8 mouse cellular contexts compared by ENCODE assay signal in the genomic region with DNA sequence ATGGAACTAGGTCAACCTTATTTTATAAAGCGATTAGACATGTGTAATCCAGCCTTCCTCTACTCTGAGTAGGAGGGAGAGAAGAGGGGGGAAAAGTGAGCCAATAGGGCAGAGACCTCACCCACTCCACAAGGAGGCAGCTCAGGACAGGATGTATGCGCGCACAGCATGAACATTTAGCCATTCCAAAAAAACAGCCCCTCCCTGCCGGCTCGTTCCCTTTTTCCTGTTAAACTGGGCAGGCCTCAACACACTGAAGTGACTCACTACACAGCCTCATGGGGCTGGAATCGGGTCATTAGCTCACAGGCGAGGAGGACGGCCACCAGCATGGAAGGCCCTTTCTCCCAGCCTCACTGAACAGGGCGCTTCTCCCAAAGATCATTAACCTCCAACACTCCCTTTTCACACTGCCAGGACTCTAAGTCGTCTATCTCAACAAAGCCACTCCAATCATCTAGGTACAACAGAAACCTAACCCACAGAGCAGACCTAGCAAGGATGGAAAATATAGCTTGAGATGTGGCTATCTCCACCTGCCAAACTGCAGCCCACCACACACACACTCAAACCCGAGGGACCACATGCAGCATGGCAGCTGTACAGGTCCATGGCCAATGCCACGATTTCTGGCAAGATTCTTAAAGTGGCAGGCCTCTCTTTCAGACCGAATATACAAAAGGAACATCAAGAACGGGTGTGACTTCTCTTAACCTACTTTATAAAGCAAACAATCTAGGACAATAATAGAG. TPM values are rescaled to one million over a fixed set of nuclear protein-coding genes. Genes with fewer than 3 reads are reported as not detected.
DNase-seq lines count a peak whose midpoint lies in the region; ATAC-seq and TF ChIP-seq lines count a peak whose summit lies in the region.

No protein-coding gene starts in this region.

- WGBS in embryonic facial prominence, embryonic 14.5 days = 50% methylated on average over 14 of the region's 14 CpGs
- WGBS in embryonic facial prominence, embryonic 10.5 days = 63% methylated on average over 14 of the region's 14 CpGs
- WGBS in forebrain, embryonic 13.5 days = 40% methylated on average over 14 of the region's 14 CpGs
- WGBS in hindbrain, embryonic 16.5 days = 38% methylated on average over 14 of the region's 14 CpGs
- WGBS in lung, postnatal 0 days = 34% methylated on average over 14 of the region's 14 CpGs

- no peaks in the 10 kb centered on the region for H3K9me3 ChIP-seq in embryonic facial prominence, embryonic 14.5 days (ENCODE audit: control insufficient read depth, low read length)
- H3K9me3 ChIP-seq in embryonic facial prominence, embryonic 10.5 days = no peaks in the 10 kb centered on the region
- H3K9me3 ChIP-seq in forebrain, embryonic 13.5 days (replicated peaks) = no peaks in the 10 kb centered on the region
- no peaks in the 10 kb centered on the region for H3K9me3 ChIP-seq in hindbrain, embryonic 16.5 days (ENCODE audit: control insufficient read depth, low read length)
- no peaks in the 10 kb centered on the region for H3K9me3 ChIP-seq in lung, postnatal 0 days (ENCODE audit: low read length)

- H3K4me3 ChIP-seq in embryonic facial prominence, embryonic 14.5 days (ENCODE audit: low read depth, low read length) = no peak overlapping the region
- no peak overlapping the region for H3K4me3 ChIP-seq in embryonic facial prominence, embryonic 10.5 days
- H3K4me3 ChIP-seq in forebrain, embryonic 13.5 days = no peak overlapping the region
- H3K4me3 ChIP-seq in hindbrain, embryonic 16.5 days (ENCODE audit: low read length) = no peak overlapping the region
- H3K4me3 ChIP-seq in lung, postnatal 0 days (ENCODE audit: low read depth, low read length) = no peak overlapping the region

- no peak overlapping the region for H3K4me2 ChIP-seq in embryonic facial prominence, embryonic 14.5 days (ENCODE audit: low read depth, low read length)
- H3K4me2 ChIP-seq in forebrain, embryonic 13.5 days = no peak overlapping the region; the same call in 1 of the 2 replicates
- H3K4me2 ChIP-seq in hindbrain, embryonic 16.5 days (ENCODE audit: low read length) = peak overlapping the region; percentile 0
- H3K4me2 ChIP-seq in lung, postnatal 0 days (replicated peaks; ENCODE audit: low read depth, low read length) = no peak overlapping the region; the same call in 1 of the 2 replicates

- DNase-seq in embryonic facial prominence, embryonic 14.5 days (ENCODE audit: low spot score) = no peak
- DNase-seq in embryonic facial prominence, embryonic 10.5 days (ENCODE audit: low spot score) = no peak
- peak; percentile 75 for DNase-seq in adrenal gland, adult 2 months
- peak; percentile 88 for DNase-seq in lung, postnatal 0 days (ENCODE audit: low spot score)
- peak; percentile 76 to 83 for DNase-seq in urinary bladder, postnatal 36 days (ENCODE audit: low spot score in 2 of 2)
- no peak for DNase-seq in natural killer cell, adult 2 months (ENCODE audit: low spot score in 2 of 2)

- H3K27me3 ChIP-seq in embryonic facial prominence, embryonic 14.5 days (replicated peaks; ENCODE audit: control insufficient read depth, insufficient read depth, low read length) = no peaks in the 10 kb centered on the region
- no peaks in the 10 kb centered on the region for H3K27me3 ChIP-seq in embryonic facial prominence, embryonic 10.5 days (replicated peaks; ENCODE audit: low read depth, poor library complexity, severe bottlenecking)
- H3K27me3 ChIP-seq in forebrain, embryonic 13.5 days = no peaks in the 10 kb centered on the region
- H3K27me3 ChIP-seq in hindbrain, embryonic 16.5 days (replicated peaks; ENCODE audit: control insufficient read depth, insufficient read depth, low read length) = no peaks in the 10 kb centered on the region
- no peaks in the 10 kb centered on the region for H3K27me3 ChIP-seq in lung, postnatal 0 days (replicated peaks; ENCODE audit: insufficient read depth, low read length)

- peaks cover 23% of the 10 kb centered on the region for H3K4me1 ChIP-seq in embryonic facial prominence, embryonic 14.5 days (ENCODE audit: control insufficient read depth, insufficient read depth, low read length)
- H3K4me1 ChIP-seq in embryonic facial prominence, embryonic 10.5 days = peaks cover 41% of the 10 kb centered on the region
- peaks cover 50% of the 10 kb centered on the region for H3K4me1 ChIP-seq in forebrain, embryonic 13.5 days
- peaks cover 20% of the 10 kb centered on the region for H3K4me1 ChIP-seq in hindbrain, embryonic 16.5 days (ENCODE audit: control insufficient read depth, insufficient read depth, low read depth, low read length)
- H3K4me1 ChIP-seq in lung, postnatal 0 days (ENCODE audit: insufficient read depth, low read depth, low read length) = peaks cover 21% of the 10 kb centered on the region; the same call in 1 of the 2 replicates

- H3K9ac ChIP-seq in embryonic facial prominence, embryonic 14.5 days (ENCODE audit: low read depth, low read length) = no peak overlapping the region
- peak overlapping the region; percentile 21; the same call in 1 of the 2 replicates for H3K9ac ChIP-seq in forebrain, embryonic 13.5 days
- no peak overlapping the region for H3K9ac ChIP-seq in hindbrain, embryonic 16.5 days (ENCODE audit: low read depth, low read length)
- H3K9ac ChIP-seq in lung, postnatal 0 days (replicated peaks; ENCODE audit: low read depth) = no peak overlapping the region

- H3K27ac ChIP-seq in embryonic facial prominence, embryonic 14.5 days (replicated peaks; ENCODE audit: low read depth, low read length) = peak overlapping the region; percentile 39; the same call in 1 of the 2 replicates
- no peak overlapping the region for H3K27ac ChIP-seq in embryonic facial prominence, embryonic 10.5 days (replicated peaks)
- no peak overlapping the region for H3K27ac ChIP-seq in forebrain, embryonic 13.5 days
- peak overlapping the region; percentile 39 for H3K27ac ChIP-seq in hindbrain, embryonic 16.5 days (ENCODE audit: low read depth, low read length)
- peak overlapping the region; percentile 76 for H3K27ac ChIP-seq in lung, postnatal 0 days (ENCODE audit: low read length)

- TF ChIP-seq EP300 in lung, postnatal 0 days (IDR thresholded peaks at IDR 0.05) = peak; percentile 52

- 0 out of 2 replicates have a peak, but pooled peaks have one; percentile 48 for ATAC-seq in embryonic facial prominence, embryonic 14.5 days (ENCODE audit: low read depth)
- ATAC-seq in forebrain, embryonic 13.5 days = peak; percentile 44
- ATAC-seq in hindbrain, embryonic 16.5 days = peak; percentile 79
- peak; percentile 92 for ATAC-seq in lung, postnatal 0 days

- peaks cover 39% of the 10 kb centered on the region for H3K36me3 ChIP-seq in embryonic facial prominence, embryonic 14.5 days (ENCODE audit: control insufficient read depth, insufficient read depth, low read length)
- peaks cover 46% of the 10 kb centered on the region for H3K36me3 ChIP-seq in embryonic facial prominence, embryonic 10.5 days (replicated peaks)
- peaks cover 30% of the 10 kb centered on the region for H3K36me3 ChIP-seq in forebrain, embryonic 13.5 days (ENCODE audit: poor library complexity, severe bottlenecking)
- H3K36me3 ChIP-seq in hindbrain, embryonic 16.5 days (ENCODE audit: control insufficient read depth, insufficient read depth, low read length) = peaks cover 22% of the 10 kb centered on the region
- H3K36me3 ChIP-seq in lung, postnatal 0 days (ENCODE audit: insufficient read depth, low read length) = peaks cover 24% of the 10 kb centered on the region; the same call in 1 of the 2 replicates

- peak; percentile 57 for TF ChIP-seq CTCF in lung, postnatal 0 days (IDR thresholded peaks at IDR 0.05)

RNA-seq across cellular contexts. Expression of a gene that starts 5.9 kb away (rescaled TPM):
- 67.8 and 90.2 TPM in 2 replicates for polyA plus RNA-seq in embryonic facial prominence, embryonic 14.5 days (2014; fragmentation: Nextera tagmentation; extraction: Ambion mirVana)
- 44.2 and 44.7 TPM in 2 replicates for polyA plus RNA-seq in embryonic facial prominence, embryonic 10.5 days (2016; fragmentation: Nextera tagmentation; extraction: Ambion mirVana)
- total RNA-seq in adrenal gland, adult 2 months (2021) = 100 to 1,000 TPM; 187 to 267 TPM
- 60.1 and 184 TPM in 2 replicates for polyA plus RNA-seq in adrenal gland, adult 2 months (2012; rRNA removed)
- 27.4 and 27.9 TPM in 2 replicates for polyA plus RNA-seq in forebrain, embryonic 13.5 days (2015; fragmentation: Nextera tagmentation; extraction: Ambion mirVana)
- polyA plus RNA-seq in hindbrain, embryonic 16.5 days (2015; fragmentation: Nextera tagmentation; extraction: Ambion mirVana) = 19.8 and 23.5 TPM in 2 replicates
- polyA plus RNA-seq in lung, postnatal 0 days (2015; fragmentation: Nextera tagmentation; extraction: Ambion mirVana) = 41.1 and 44.1 TPM in 2 replicates

RNA-seq across cellular contexts. Expression of a gene that starts 29.0 kb away (rescaled TPM):
- 1.2 and 2.0 TPM in 2 replicates for polyA plus RNA-seq in embryonic facial prominence, embryonic 14.5 days (2014; fragmentation: Nextera tagmentation; extraction: Ambion mirVana)
- 0.56 and 0.67 TPM in 2 replicates for polyA plus RNA-seq in embryonic facial prominence, embryonic 10.5 days (2016; fragmentation: Nextera tagmentation; extraction: Ambion mirVana)
- under 1 TPM; 0.12 to 0.52 TPM for total RNA-seq in adrenal gland, adult 2 months (2021)
- 0.17 TPM in 1 of 2 replicates, not detected in the other for polyA plus RNA-seq in adrenal gland, adult 2 months (2012; rRNA removed)
- 1.2 and 1.6 TPM in 2 replicates for polyA plus RNA-seq in forebrain, embryonic 13.5 days (2015; fragmentation: Nextera tagmentation; extraction: Ambion mirVana)
- polyA plus RNA-seq in hindbrain, embryonic 16.5 days (2015; fragmentation: Nextera tagmentation; extraction: Ambion mirVana) = 5.6 and 7.4 TPM in 2 replicates
- 0.45 and 0.51 TPM in 2 replicates for polyA plus RNA-seq in lung, postnatal 0 days (2015; fragmentation: Nextera tagmentation; extraction: Ambion mirVana)

Comparison
In these comparisons a context has a peak if more than half of its experiments do, and no peak if none do; other contexts are left out.
1. H3K27ac ChIP-seq: peak in embryonic facial prominence, embryonic 14.5 days (single experiment), hindbrain, embryonic 16.5 days (single experiment) and lung, postnatal 0 days (single experiment); none in embryonic facial prominence, embryonic 10.5 days (single experiment) and forebrain, embryonic 13.5 days (single experiment).
2. DNase-seq: peak in adrenal gland, adult 2 months (single experiment), lung, postnatal 0 days (single experiment) and urinary bladder, postnatal 36 days (2 of 2); none in embryonic facial prominence, embryonic 14.5 days (single experiment), embryonic facial prominence, embryonic 10.5 days (single experiment) and natural killer cell, adult 2 months (0 of 2).
3. Peak in every context shown above with its lines, with median percentiles within 50 percentile points of each other: ATAC-seq.